Mouse (Mus musculus): ENCODE results near the gene Bace2. TPM values are rescaled to one million over a fixed set of nuclear protein-coding genes. Genes with fewer than 3 reads are reported as not detected.
A peak's percentile ranks its signal among the peaks of the same experiment; 100 is the strongest.

The Bace2 gene
- polyA plus RNA-seq, 2 experiments from 2014 or later, result 0.25 to 2.0 TPM

DNA sequence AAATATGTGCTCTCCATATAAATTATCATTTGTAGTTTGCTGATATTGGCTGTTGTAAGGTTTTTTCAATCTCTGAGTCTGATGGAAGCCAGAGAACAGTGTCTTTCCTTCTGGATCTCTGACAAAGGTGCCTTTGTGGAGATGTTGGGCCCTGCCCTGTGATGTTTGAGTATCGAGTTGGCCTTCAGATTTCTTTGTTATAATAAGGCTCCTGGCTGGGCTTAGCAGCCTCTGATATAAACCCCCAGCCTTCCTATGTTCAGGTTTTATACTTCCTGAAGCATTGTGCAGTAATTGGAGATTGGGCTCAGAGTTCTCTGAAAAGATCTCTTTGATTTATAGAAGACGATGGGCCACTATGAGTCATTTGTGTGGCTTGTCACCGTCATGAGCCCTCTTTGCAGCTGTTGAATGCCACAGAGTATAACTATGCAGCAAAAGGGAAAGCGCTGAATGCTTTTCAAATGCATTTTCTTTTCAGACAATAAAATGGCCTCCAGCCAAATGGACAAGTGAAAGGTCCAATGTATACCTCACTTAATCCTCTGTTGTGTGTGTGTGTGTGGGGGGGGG, 45.8 kb downstream of the Bace2 start:
- peak; percentile 74 for ATAC-seq

DNA sequence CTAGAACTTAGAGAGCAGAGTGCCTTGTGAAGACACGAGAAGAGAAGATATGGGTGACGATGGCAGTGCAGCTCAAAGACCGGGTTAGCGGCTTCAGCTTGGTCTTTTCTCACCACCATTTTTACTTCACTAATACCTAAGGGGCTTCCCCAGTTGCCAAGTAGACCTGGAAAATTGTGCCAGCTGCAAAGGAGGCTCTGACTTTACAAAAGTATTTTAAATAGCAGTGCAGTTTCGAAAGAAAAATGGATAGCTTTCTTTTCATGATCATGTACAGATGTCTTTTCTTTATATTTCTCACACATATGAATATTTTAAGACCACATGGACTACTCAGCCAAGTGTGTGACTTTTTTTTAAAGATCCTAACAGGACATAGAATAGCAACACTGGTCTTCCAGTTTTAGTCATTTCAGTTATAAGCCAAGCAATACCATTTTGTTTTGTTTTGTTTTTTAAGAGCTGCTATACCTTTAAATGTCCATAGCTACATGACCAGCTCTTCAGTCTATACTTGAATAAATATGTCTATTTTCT, 49.0 kb downstream of the Bace2 start:
- no peak for ATAC-seq

DNA sequence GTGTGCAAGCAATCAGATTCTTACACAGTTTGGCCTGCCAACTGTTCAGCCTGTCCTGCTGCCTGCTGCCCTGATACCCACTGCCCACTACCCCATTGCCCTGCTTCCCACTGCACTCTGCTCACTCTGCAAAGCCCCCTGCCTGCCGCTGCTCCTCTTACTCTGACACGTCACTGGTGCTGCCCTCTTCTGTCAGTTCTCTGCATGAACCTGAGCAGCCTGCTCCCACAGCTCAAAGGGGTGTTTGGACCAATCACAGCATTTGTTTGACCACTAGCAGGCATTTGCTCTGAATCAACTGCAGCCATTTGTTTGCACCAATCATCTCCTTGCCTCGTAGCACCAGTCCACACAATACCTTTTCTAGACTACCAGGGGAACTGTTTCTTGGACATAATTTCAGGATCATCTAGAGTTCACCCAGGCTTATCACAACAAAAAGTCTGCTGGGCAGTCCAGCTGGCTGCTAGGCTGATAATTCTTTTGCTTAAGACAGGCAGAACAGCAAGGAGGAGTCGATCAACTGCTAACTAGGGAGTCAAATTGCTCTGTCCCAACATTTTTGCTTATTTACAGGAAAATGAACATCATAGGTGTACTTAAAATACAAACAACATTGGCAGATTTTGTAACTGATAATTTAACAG, 61.5 kb downstream of the Bace2 start:
- no peak for ATAC-seq

DNA sequence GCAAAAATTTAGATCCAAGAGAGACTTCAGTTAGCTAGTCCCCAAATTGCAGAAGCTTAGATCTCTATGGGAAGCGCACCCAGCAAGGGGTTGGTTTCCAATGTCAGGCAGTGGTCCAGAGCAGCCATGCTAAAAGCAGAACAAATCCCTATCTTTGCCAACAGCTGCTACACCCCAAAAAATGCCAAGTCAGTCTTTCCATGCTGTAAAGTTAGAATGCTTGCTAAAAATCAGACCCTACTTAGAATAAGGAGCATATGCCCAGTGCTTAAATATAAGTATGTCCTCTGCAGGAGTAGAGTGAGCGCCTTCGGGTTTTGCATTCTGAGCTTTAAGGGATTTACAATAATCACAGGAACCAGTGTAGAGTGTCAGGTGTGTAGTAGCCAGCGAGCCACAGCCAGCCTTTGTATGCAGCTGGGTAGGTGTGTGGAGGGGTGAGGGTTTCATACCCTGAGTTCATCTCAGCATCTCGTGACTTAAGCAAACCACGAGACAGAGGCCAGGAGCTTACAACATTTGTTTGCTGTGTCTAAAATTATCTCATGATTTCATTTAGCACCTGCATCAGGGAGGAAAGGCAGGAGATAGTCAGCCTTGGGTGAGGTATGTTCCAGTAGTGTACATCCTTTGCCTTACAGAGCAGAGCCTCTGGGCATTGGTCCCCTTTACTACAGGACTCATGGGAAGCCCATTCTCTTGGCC, 62.4 kb downstream of the Bace2 start:
- ATAC-seq, result no peak

DNA sequence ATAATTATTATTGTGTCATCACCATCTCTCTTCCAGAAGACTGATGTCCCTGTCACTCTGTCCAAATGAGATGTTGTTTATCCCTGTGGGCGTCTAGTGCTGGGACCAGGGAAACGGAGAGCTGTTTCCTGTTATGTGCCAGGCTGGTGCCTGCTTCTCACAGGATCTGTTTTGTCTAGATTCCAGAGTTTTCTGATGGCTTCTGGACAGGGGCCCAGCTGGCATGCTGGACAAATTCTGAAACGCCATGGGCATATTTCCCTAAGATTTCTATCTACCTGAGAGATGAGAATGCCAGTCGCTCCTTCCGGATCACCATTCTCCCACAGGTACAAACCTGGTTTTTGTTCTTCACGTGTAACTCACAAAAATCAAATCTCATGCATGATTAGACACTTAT, 65.1 kb downstream of the Bace2 start:
- no peak for ATAC-seq

DNA sequence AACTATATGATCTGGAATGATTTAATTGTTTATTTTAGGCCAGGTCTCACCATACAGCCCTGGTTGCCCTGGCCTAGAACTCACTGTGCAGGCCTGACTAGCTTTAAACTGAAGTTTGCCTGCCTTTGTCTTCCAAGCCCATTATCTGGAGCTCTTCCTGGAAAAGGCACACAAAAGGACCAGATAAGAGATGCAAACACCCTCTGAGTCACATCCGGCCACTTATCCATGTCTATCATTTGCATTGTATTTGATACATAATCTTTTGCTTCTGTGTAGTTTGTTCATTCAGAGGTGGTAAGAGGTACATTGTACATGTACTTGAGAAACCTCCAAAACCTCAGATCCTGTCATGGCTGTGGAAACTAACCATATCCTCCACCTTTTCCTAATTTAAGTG, 67.1 kb downstream of the Bace2 start:
- no peak for ATAC-seq

DNA sequence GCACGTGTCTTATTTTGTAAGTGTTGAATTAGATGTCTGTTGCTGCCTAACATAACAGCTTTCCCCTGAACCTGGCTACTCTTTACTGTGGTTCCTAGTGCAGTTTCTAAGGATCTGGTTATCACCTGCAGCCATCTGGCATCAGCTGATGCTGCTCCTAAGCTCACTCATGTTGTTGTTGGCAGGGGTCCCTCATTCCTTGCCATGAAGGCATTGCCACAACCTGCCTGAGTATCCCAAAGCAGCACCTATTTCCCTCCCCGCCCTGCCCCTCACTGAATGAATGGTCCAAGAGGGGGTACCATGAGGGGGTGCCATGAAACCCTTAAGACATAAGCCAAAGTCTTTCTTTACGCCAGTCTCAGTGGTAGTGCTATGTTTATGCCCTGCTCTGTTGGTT, 71.5 kb downstream of the Bace2 start:
- no peak for ATAC-seq

DNA sequence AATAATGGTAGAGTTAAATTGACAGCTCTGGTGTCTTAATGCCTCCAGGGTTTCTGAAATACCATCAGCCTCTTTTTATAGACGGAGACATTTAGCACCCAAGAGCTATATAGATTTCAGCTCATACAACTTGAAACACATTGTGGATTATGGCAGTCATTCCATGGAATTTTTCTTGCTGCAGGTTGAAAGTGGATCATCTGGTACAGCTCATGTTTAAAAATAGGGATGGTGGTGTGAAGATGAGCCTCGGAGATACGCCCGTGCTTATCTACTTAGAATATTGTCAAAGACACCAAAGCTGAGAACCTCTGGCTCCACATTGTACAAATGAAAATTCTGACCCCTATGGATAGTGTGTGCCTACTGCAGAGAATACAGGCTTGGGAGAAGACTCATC, 73.5 kb downstream of the Bace2 start:
- no peak for ATAC-seq

DNA sequence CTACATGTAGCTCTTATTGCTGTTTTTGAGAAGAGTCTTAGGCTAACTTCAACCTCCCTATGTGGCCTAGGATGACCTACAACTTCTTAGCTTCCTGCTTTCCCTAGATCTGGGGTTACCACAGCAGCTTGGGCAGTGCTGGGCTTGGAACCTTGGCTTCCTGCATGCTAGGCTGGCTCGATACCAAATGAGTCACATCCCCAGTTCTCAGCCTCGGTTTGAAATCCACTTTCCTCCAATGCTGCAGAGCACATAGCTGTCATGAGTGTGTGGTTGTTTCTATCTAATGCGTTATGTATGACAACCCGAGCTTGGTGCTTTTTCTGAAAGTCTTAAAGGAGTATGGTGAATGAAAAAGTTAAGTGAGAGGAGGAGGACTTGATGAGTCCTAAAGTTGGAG, 74.8 kb downstream of the Bace2 start:
- ATAC-seq, result no peak

DNA sequence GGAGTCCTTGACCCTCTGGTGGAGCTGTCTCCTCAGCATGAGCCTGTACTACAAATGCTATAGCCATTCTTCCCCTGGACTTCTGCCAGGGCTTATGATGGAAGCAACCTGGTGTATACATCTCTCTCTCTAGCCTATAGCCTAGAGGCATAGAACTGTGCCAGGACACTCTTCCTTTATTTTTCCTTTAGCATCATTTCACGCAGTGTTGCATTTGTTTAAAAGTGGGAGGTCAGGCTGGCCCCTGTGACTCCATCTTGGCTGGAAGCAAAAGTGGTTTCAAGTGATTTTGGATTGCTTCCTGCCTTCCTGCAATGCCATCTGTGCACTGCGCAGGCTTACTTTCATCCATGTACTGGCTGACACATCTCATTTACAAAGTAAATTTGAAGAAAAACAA, 77.7 kb downstream of the Bace2 start:
- ATAC-seq, result no peak

DNA sequence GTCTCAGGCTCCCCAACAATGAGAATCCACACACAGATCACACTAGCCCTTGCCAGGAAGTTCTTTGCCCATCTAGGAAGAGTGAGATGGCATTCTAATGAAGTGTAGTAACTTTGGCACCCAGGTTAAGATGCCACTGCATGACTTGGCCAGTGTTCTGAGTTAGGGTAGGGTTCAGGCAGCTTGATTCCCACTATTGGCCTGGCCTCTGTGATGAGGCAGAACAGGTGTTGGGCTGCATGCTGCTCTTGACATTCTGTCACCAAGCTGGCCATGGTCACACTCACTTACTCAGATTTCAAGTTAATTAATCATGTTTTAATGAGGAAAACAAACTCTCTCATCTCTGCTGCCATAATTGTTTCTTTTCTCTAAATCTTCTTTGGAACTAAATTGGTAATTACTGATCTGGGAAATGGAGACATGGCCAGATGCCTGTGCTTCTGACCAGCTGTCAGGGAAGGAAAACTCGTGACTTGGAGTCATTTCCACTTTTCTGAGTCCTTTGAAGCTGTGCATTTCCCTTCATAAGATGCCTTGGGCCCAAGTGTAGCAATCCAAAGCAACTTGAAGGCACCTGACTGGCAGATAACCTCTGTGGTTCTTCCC, 81.0 kb downstream of the Bace2 start:
- ATAC-seq, result no peak

DNA sequence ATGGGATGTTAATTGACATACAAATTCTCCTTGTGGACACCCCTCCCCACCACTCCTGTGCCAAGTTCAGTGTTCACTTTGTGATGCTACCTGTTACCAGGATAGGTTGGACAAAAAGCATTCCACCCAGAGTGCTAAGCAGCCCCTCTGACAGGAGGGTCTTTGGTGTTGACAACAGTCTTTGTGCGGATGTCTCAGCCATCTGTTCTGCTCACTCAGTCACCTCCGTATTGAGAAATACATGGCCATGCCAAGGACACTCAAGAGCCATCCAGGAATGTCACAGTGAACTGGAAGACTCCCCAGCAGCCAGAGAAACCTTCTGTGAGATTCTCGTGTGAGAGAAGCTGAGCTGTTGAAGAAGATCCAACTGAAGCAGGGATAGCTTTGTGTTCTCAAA, 81.6 kb downstream of the Bace2 start:
- ATAC-seq, result no peak

DNA sequence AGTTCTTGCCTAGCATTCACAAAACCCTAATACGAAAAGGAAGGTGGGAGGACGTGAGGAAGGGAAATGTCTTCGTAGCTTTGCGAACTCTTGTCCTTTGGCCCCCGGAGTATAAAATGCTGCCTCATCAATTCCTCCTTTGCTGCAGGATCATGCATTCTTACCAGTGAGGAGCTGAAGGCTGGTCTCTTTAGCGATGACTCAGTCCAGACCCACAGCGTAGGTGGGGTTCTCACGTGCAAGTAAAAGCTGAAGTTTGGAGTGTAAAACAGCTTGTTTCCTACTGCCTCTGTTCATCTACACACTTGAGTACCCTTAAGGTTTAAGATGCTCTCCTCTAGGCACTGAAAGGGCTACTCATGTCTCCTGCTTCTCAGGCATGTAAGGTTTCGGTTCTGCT, 85.4 kb downstream of the Bace2 start:
- no peak for ATAC-seq

DNA sequence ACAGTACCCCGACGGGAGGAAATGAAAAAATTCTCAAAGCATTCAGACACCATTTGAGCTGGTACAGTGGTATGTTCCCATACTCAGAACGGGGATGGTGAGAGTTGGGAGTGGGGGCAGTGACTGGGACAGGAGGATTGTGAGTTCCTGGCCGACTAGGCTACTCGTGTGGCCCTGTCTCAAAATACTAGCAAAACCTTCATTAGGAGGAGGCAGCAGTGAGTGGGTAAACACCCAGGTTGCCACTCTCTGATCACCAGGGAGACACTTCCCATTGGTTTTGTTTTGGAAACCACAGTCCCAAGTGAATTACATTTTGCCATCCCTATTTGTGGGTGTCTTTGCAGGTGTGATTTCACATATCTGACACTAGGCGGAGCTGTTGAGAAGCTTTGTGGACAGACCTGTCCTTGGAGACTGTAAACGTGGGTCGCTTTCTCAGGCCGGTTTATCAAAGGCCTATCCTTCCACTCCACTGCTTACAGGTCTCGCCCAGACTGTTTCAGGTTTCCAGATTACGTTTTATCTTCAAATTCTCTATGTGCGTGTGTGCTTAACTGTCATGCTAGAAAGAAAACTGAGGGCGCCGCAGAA, 87.2 kb downstream of the Bace2 start:
- ATAC-seq, result peak; percentile 77

DNA sequence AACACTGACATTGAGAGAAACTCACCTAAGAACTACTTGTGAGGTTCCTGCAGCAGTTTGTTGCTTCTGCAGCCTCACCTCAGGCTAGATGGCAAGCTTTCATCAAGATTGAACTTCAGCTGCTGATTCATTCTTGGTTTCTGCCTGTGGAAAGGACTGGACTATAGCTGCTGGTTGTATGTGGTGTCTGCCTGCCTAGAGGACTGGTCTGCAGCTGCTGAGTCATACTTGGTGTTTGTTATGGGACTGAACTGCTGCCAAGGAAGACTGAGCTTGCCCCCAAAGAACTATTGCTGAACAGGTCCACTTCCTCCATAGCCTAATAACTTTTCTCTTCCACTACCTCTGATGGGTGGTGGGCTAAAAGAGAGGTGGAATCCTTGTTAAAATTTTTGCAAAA, 90.8 kb downstream of the Bace2 start:
- ATAC-seq, result no peak

DNA sequence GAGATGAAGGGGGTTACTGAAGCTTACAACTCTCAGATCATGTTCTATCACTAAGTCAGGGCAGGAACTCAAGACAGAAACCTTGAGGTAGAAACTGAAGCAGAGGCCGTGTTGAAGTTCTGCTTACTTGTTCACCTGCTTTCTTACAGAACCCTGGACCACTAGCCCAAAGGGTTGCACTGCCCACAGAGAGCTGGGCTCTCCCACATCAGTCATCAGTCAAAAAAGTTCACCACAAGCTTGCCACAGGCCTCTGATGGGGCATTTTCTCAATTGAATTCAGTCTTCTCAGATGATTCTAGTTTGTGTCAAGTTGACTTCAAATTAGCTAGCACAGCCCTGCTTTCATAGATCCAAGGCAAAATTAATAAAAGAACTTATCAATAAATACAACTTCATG, 103.3 kb downstream of the Bace2 start:
- ATAC-seq, result no peak

DNA sequence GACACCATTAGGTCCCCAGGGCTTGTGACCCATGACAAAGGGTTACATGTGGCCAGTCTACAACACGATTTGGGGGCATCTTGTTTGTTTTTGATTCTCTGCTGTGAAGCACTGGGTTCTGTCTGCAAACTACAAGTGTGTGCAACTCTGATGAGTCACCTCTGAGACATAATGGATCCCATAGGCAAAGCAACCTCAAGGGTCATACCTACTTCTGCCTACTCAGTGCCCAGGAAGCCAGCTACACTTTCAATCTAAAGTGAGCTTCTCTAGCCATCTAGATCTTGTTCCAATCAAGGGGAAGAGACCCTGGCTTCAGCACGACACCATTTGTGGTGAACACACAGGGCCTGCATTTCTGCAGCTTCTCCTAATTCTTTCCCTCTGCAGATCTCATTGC, 104.7 kb downstream of the Bace2 start:
- ATAC-seq, result no peak

DNA sequence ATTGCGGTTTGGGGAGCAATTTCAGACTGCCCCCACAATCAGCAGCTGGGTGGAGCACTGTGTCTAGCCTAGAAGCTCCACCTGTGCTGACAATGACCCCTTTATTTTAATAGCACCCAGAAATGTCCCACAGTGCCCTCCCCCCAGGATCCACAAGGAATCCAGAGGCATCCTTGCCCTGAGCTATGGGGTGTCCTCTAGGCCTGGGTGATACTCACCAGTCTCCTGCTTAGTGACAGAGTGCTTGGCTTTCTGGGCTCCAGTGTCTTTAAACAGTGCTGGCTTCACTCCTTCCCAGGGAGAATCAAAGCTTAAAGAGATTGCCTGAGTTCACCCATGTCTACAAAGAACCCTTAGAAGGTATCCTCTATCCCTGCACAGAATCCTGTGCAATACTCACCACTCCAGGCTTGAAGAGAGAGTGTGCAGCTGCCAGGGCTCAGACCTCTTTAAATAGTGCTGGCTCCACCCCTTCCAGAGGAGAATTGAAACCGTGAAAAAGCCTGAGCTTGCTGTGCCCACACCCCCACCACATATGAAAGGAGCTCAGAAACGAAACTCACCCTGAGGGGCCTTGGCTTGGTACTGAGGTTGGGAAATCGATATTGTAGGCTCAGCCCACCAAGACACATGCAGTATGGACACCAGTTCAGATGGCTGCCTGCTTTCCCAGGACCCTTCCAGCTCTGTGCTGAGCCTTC, 106.1 kb downstream of the Bace2 start, which contains the start of gene Mx1:
TSS of gene Mx1 (minus strand) at position 427 of the 701 bp plus-strand sequence.
- peak; percentile 82 for ATAC-seq

DNA sequence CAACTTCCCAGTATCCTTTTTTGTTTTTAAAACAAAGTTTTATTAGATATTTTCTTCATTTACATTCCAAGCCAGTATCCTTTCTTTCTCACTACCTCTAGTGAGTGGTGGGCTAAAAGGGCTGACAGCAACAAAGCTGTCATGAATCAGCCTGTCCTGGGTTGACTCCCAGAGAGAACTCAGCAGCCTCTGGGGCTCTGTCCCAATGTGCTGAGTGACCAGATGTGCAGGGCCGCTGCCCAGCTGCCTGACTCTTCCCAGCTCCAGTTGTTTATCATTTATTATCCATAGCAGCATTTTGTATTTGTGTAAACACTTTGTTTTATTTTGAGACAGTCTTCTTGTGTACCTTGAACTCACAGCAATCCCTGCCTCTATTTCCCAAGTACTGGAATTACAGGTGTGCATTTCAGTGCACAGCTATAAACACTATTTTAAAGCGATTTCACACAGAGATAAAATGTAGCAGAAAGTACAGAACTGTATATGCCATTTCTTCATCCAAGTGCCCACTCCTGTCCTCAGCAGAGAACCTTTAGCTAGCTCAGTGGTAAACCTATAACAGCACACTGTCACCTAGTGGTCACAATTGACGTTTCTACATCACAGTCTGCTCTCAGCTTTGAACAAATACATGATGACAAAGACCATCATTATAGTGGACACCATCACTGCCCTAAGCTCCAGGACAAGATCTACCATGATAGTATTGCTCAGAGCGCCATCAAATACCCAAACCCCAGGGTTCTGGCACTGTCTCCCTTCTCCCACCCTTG, 109.8 kb downstream of the Bace2 start:
- peak; percentile 19 for ATAC-seq

DNA sequence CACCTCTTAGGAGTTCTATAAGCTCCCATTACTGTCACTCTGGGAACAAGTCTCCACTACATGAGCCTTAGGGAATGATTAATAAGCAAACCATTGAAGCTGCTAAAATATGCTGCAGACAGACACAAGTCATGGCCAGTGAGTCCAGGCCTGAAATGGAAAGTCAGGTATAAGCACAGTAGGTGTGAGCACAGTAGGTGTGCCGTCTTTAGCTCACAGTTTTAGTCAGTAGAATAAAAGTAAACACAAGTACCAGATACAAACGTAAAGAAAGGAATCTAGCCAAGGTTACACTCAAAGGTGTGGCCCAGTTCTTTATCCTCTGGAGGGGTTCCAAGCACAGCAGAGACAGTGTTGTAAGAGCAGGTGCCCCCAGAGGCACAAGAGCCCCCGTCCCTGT, 110.9 kb downstream of the Bace2 start:
- no peak for ATAC-seq

DNA sequence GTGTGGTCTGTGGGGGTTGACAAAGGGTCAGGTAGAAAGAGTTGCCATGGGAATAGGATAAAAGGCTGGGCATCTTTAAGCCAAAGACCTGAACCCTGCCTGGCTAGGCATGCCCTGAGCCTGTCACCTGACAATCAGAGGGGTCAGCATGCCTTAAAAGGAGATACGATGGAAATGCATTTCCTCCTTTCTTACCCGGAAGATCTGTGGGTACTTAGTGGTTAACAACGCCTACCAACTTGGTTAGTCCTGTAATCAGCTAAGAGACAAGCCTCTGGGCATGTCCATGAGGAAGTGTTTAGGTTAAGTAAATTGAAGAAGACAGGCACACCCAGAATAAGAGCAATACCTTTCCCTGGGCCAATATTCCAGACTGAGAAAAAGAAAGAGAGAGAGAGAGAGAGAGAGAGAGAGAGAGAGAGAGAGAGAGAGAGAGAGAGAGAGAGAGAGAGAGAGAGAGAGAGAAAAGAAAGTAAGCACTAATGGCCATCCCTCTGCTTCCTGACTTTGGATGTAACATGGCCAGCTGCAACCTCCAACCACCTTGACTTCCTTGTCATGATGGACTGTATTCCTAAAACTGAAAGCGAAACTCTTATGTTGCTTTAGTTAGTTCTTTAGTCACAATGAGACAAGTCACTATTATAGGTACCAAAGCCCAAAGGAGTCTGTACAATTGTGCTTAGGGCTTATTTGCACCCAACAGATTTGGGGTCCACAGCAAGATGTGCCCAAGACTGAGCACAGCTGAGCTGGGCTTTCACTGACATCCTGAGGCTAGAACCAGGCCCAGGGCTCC, 111.7 kb downstream of the Bace2 start:
- peak; percentile 55 for ATAC-seq
